Mouse (Mus musculus): Measurements from ENCODE around the gene Senp1. TPM values are rescaled to one million over a fixed set of nuclear protein-coding genes. Genes with fewer than 3 reads are reported as not detected.

Senp1 gene
- polyA plus RNA-seq, 1 experiment, result 43.6 TPM

DNA sequence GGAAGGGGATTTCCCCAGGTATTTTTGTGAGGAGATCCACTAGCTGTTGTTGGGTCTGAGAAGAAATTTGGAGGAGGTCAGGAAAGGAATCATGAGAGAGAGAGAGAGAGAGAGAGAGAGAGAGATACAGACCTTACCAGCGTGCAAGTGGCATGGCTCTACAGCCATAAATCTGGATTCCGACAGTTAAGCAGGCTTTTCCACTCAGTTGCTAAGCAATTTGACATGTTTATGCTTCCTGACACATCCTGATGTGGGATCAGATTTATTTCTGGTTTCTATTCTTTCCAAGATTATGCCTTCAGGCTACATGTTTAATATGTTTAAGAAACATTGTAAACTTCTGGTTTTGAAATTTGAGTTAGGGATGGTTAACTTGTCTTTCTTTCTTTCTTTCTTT lies 71.7 kb downstream of the Senp1 start:
- no peak overlapping the region for H3K4me3 ChIP-seq (ENCODE audit: control insufficient read depth, insufficient read depth, low read length)
- 66% methylated on average over 2 of the region's 2 CpGs for WGBS
- H3K27me3 ChIP-seq (ENCODE audit: control insufficient read depth, insufficient read depth, low read length), result no peaks in the 10 kb centered on the region
- no peak overlapping the region for H3K27ac ChIP-seq (ENCODE audit: control insufficient read depth, insufficient read depth, low read length)
- TF ChIP-seq CTCF (IDR thresholded peaks at IDR 0.05; ENCODE audit: borderline replicate concordance, control insufficient read depth, extremely low read depth, insufficient read depth, low read length, poor library complexity), result no peak
- TF ChIP-seq POLR2A (IDR thresholded peaks at IDR 0.05; ENCODE audit: control insufficient read depth, extremely low read depth, insufficient read depth, low read length, poor library complexity), result no peak
- no peak for DNase-seq
- no peaks in the 10 kb centered on the region for H3K4me1 ChIP-seq (replicated peaks; ENCODE audit: control insufficient read depth, insufficient read depth, low read length)
- no peaks in the 10 kb centered on the region for H3K36me3 ChIP-seq (ENCODE audit: control insufficient read depth, insufficient read depth, low read length)

DNA sequence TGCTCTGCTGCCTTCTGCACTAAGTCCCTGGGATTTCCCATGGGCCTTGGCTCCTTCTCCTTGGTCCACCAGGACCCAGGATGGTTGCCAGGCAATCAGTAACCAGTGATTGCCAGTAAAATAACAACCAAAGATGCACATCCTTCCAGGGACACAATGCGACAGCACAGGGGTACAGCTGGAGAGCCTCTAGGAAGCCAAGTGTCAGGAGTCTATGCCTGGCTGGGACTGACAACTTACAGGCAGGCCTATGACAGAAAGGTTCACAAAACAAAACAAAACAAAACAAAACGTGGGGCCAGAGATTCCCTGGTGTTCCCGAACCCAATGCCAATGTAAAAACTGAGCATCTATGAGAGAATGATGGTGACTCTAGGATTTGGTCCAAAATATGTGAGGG lies 74.5 kb downstream of the Senp1 start:
- Histone ChIP-seq H3K27me3 (ENCODE audit: control insufficient read depth, insufficient read depth, low read length) (no peaks in the 10 kb centered on the region), H3K4me3 (ENCODE audit: control insufficient read depth, insufficient read depth, low read length) (no peak overlapping the region), H3K36me3 (ENCODE audit: control insufficient read depth, insufficient read depth, low read length) (no peaks in the 10 kb centered on the region), H3K27ac (ENCODE audit: control insufficient read depth, insufficient read depth, low read length) (no peak overlapping the region), H3K4me1 (replicated peaks; ENCODE audit: control insufficient read depth, insufficient read depth, low read length) (no peaks in the 10 kb centered on the region)
- 88% methylated on average over 3 of the region's 3 CpGs for WGBS
- no peak for DNase-seq
- TF ChIP-seq POLR2A (IDR thresholded peaks at IDR 0.05; ENCODE audit: control insufficient read depth, extremely low read depth, insufficient read depth, low read length, poor library complexity) (no peak), CTCF (IDR thresholded peaks at IDR 0.05; ENCODE audit: borderline replicate concordance, control insufficient read depth, extremely low read depth, insufficient read depth, low read length, poor library complexity) (no peak)

DNA sequence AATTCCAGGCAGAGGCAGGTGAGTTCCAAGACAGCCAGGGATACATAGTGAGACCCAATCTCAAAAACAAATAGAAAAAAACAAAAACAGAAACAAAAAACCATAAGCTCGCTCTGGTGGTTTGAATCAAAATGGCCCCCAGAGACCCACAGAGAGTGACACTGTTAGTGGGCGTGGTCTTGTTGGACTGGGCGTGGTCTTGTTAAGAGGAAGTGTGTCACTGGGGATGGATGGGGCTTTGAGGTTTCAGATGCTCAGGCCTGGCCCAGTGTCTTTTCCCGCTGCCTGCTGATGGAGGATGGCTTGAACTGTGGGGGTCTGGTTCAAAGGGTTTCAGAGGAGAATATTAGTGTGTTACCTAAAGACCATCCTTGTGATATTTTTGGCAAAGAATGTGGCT lies 75.6 kb downstream of the Senp1 start:
- Histone ChIP-seq H3K4me1 (replicated peaks; ENCODE audit: control insufficient read depth, insufficient read depth, low read length) (no peaks in the 10 kb centered on the region), H3K27ac (ENCODE audit: control insufficient read depth, insufficient read depth, low read length) (no peak overlapping the region), H3K27me3 (ENCODE audit: control insufficient read depth, insufficient read depth, low read length) (no peaks in the 10 kb centered on the region), H3K4me3 (ENCODE audit: control insufficient read depth, insufficient read depth, low read length) (no peak overlapping the region), H3K36me3 (ENCODE audit: control insufficient read depth, insufficient read depth, low read length) (no peaks in the 10 kb centered on the region)
- no peak for DNase-seq
- WGBS, result 90% methylated on average over 4 of the region's 4 CpGs
- no peak for TF ChIP-seq POLR2A (IDR thresholded peaks at IDR 0.05; ENCODE audit: control insufficient read depth, extremely low read depth, insufficient read depth, low read length, poor library complexity)

DNA sequence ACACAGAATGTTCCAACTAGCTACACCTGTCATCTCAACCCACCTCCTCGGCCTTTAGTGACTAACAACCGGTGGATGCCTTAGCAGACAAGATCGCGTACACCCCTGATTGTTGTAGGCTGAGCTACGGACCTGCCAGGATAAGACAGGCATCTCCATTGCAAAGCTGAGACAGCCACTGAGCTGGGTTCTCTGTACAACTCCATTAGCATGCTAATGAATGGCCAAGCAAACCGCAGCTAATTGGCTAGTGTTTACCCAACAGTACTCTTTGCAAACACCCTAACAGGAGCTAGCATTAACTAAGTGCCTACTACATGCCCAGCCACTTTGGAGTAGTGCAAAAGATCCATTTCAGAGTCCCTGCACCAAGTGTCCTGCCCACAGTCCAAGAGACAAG lies 80.7 kb downstream of the Senp1 start:
- Histone ChIP-seq H3K4me1 (replicated peaks; ENCODE audit: control insufficient read depth, insufficient read depth, low read length) (no peaks in the 10 kb centered on the region), H3K4me3 (ENCODE audit: control insufficient read depth, insufficient read depth, low read length) (no peak overlapping the region), H3K27me3 (ENCODE audit: control insufficient read depth, insufficient read depth, low read length) (no peaks in the 10 kb centered on the region), H3K36me3 (ENCODE audit: control insufficient read depth, insufficient read depth, low read length) (no peaks in the 10 kb centered on the region), H3K27ac (ENCODE audit: control insufficient read depth, insufficient read depth, low read length) (no peak overlapping the region)
- no peak for DNase-seq
- 94% methylated on average over 6 of the region's 6 CpGs for WGBS
- TF ChIP-seq CTCF (IDR thresholded peaks at IDR 0.05; ENCODE audit: borderline replicate concordance, control insufficient read depth, extremely low read depth, insufficient read depth, low read length, poor library complexity) (no peak), POLR2A (IDR thresholded peaks at IDR 0.05; ENCODE audit: control insufficient read depth, extremely low read depth, insufficient read depth, low read length, poor library complexity) (no peak)

DNA sequence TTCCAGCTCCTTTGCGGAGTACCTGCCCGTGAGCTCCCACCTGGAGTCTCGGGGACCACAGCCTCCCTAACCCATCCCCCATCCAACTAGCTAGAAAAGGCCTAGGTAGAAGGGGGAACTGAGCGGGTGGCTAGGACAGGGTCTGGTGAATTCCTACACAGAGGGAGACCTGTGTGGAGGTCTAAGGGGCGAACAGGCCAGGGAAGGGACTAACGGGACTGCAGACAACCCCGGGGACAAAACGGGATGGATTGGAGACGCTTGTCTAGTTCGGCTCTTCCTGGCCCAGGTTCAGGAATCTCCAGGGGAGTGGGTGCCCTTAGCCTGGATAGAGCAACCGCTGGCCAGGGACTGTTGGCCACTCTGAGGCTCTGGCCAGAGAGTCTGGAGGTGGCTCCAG lies 88.4 kb downstream of the Senp1 start:
- no peak overlapping the region for H3K27ac ChIP-seq (ENCODE audit: control insufficient read depth, insufficient read depth, low read length)
- no peak overlapping the region for H3K4me3 ChIP-seq (ENCODE audit: control insufficient read depth, insufficient read depth, low read length)
- WGBS, result 21% methylated on average over 11 of the region's 11 CpGs
- TF ChIP-seq POLR2A (IDR thresholded peaks at IDR 0.05; ENCODE audit: control insufficient read depth, extremely low read depth, insufficient read depth, low read length, poor library complexity) (no peak), CTCF (IDR thresholded peaks at IDR 0.05; ENCODE audit: borderline replicate concordance, control insufficient read depth, extremely low read depth, insufficient read depth, low read length, poor library complexity) (no peak)
- H3K4me1 ChIP-seq (replicated peaks; ENCODE audit: control insufficient read depth, insufficient read depth, low read length), result 0 out of 2 replicates have a peak, but pooled peaks cover 2% of the 10 kb centered on the region
- peaks cover 31% of the 10 kb centered on the region for H3K27me3 ChIP-seq (ENCODE audit: control insufficient read depth, insufficient read depth, low read length)
- no peaks in the 10 kb centered on the region for H3K36me3 ChIP-seq (ENCODE audit: control insufficient read depth, insufficient read depth, low read length)
- no peak for DNase-seq

DNA sequence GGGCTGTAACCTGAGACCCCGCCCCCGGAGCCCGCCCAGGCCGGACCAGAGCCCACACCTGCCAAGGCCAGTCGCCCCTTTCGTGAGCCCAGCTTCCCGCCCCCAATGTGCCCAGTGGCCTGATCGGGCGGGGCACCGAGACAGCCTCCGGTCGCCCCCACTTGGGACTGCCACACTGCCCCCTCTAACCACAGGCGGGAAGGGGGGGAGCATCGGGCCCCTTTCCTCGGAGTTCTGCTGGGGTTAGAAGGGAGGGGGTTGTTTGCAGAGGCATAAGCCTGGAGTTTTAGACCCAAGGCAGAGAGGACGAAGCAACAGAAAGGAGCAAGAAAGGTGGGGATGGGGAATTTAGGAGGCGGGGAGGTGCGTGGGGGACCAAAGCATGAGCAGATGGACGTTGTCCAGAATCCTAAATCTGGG lies 88.8 kb downstream of the Senp1 start:
- Histone ChIP-seq H3K27ac (ENCODE audit: control insufficient read depth, insufficient read depth, low read length) (no peak overlapping the region), H3K4me3 (ENCODE audit: control insufficient read depth, insufficient read depth, low read length) (no peak overlapping the region), H3K27me3 (ENCODE audit: control insufficient read depth, insufficient read depth, low read length) (peaks cover 32% of the 10 kb centered on the region), H3K4me1 (replicated peaks; ENCODE audit: control insufficient read depth, insufficient read depth, low read length) (0 out of 2 replicates have a peak, but pooled peaks cover 2% of the 10 kb centered on the region), H3K36me3 (ENCODE audit: control insufficient read depth, insufficient read depth, low read length) (no peaks in the 10 kb centered on the region)
- WGBS, result 7% methylated on average over 19 of the region's 19 CpGs
- no peak for DNase-seq
- TF ChIP-seq POLR2A (IDR thresholded peaks at IDR 0.05; ENCODE audit: control insufficient read depth, extremely low read depth, insufficient read depth, low read length, poor library complexity), result no peak
- no peak for TF ChIP-seq CTCF (IDR thresholded peaks at IDR 0.05; ENCODE audit: borderline replicate concordance, control insufficient read depth, extremely low read depth, insufficient read depth, low read length, poor library complexity)

All from thymus, adult 2 months (tissue).